Mouse (Mus musculus) brain, embryonic 14.5 days (tissue): Measurements from ENCODE around the gene Ankzf1.

Source experiments
- CTCF ChIP-seq: fragments of 200-500 bp; IDR thresholded peaks from 2 replicates; pipeline ENCODE4 v1.5.1; 2012; ENCODE audit warnings: inconsistent platforms, mild to moderate bottlenecking, moderate library complexity, borderline replicate concordance; ENCODE audit not compliant: insufficient read depth, insufficient read length; ENCODE audit errors: extremely low read depth
- POLR2A ChIP-seq: fragments of 200-500 bp; IDR thresholded peaks from 2 replicates; pipeline ENCODE4 v1.6.1; 2012; ENCODE audit warnings: mild to moderate bottlenecking, inconsistent platforms, borderline replicate concordance; ENCODE audit not compliant: poor library complexity, insufficient read depth, insufficient read length, severe bottlenecking; ENCODE audit errors: extremely low read depth

DNA sequence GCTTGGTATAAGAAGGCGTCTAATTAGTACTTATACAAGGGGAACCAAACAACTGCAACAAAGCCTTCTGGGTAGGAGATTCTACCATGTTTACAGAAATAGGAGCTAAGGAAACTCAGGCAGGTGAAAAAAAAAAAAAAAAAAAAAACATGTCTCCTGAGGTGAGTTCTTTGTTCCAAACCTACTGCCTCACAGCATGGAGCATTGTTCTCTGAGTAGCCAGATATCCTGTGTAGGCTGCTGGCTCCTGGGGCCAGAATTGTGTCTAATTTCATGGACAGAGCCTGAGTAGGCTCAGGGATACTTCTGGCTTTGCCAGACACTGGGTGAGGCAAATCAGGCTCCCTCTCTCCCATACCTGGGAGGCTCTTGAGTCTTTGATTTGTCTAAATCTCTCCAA, 35.7 kb downstream of the Ankzf1 start:
- TF ChIP-seq CTCF: no peak
- no peak for TF ChIP-seq POLR2A
